Mouse (Mus musculus): ENCODE data around the gene Coro2b. TPM values are rescaled to one million over a fixed set of nuclear protein-coding genes. Genes with fewer than 3 reads are reported as not detected.

Gene Coro2b
- 100 to 1,000 TPM; 201 to 245 (median 216) TPM for total RNA-seq (2022)

- peak in 1 of 2 experiments; percentile 71 for DNase-seq (ENCODE audit: low spot score in 2 of 2)
These were observed at the start of gene Coro2b for GRCm38 (mm10) chr9:62536655-62537631. Gene Coro2b, minus strand, starts transcription at chr9:62537044.

- no peak for DNase-seq (ENCODE audit: low spot score in 2 of 2)
These were observed 40.7 kb upstream of the Coro2b start for GRCm38 (mm10) chr9:62577558-62577957.

- no peak for DNase-seq (ENCODE audit: low spot score in 2 of 2)
These were observed 32.3 kb upstream of the Coro2b start for GRCm38 (mm10) chr9:62569121-62569520.

DNA sequence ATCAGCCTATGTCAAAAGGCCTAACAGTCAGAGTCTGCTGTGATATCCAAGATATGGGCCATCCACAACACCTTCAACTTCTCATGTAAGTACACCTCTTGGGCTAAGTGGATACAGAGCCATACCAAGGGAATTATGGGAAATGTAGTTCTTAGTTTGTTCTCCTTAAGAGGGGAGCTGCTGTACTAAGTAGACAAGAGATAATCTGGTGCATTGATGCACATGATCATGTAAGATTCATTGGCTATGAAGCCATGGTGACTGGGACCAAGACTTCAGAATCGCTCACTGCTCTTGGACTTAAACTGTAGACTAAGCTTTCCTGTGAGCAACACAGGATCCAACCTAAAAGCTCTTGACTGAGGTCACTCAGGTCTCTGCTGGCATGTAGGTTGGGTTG is 31.0 kb upstream of the Coro2b start:
- DNase-seq (ENCODE audit: low spot score in 2 of 2): peak in 1 of 2 experiments; percentile 0

DNA sequence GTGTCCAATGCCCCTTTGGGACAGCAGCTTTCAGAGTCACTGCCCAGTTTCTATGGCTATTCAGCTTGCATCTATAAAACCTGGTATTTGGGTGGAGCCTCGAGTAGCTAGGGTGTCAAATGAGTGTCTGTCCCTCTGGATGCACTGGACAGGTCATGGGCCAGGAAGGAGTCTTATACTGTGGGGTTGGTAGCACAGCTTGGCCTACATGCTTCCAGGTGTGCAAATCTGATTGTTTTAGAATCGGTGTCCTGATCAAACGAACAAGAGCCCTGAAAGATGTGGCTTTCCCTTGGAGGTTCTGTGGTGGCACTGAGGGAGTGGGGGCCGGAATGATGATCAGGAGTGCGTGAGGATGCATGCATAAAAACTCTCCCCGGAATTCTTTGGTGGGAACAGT is 25.4 kb upstream of the Coro2b start:
- DNase-seq (ENCODE audit: low spot score in 2 of 2): peak in 1 of 2 experiments; percentile 1

DNA sequence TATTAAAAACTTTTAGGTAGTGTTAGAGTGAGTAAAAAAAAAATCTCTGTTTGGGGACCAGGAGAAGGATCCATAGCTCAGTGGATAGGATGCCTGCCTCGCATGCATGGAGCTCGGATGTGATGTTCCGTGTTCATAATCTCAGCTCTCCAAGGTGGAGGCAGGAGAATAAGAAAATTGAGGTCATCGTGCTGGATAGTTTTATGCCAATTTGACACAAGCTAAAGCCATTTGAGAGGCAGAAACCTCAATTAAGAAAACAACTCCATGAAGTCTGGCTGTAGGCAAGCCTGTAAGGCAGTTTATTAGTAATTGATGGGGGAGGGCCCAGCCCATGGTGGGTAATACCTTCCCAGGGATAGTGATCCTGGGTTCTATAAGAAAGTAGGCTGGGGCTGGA is 23.6 kb upstream of the Coro2b start:
- no peak for DNase-seq (ENCODE audit: low spot score in 2 of 2)

- DNase-seq (ENCODE audit: low spot score in 2 of 2): no peak
These were observed 23.2 kb upstream of the Coro2b start for GRCm38 (mm10) chr9:62560006-62560405.

- no peak for DNase-seq (ENCODE audit: low spot score in 2 of 2)
These were observed 22.6 kb upstream of the Coro2b start for GRCm38 (mm10) chr9:62559446-62559845.

DNA sequence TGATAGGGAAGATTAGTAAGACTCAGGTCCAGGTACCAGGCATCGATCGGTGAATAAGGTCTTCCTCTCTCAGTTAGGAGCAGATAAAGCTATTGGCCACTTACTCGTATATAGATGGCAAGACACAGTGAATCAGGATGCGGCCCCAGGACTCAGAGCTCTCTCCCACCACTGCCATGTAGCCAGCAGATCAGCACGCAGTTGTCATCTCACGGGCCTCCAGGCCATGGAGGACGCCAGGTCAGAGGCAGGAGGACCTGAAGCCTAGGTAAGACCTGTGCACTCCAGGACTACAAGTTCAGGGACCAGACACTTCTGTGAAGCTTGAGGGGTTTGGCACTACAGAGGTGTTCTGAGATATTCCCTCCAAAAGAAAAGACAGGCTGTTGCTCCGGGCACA is 21.2 kb upstream of the Coro2b start:
- DNase-seq (ENCODE audit: low spot score in 2 of 2): peak in 1 of 2 experiments; percentile 1

DNA sequence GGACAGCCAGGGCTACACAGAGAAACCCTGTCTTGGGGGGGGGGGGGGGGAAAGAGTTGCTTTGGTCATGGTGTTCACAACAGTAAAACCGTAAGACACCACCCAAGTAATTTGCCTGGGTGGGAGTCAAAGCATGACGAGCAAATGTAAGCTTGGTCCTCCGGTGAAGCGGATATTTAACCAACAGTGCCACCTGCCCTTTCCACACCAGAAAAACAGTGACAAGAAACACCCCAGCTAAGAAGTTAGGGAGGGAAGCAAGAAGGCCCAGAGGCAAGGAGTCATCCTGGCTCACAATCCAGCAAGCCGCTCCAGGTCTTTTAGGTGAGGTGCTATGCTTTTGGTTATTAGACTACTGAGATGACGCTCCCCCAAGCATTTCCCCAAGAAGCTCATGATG is 19.9 kb upstream of the Coro2b start:
- peak in 1 of 2 experiments; percentile 1 for DNase-seq (ENCODE audit: low spot score in 2 of 2)

GRCm38 (mm10) chr9:62555258-62555856 is 18.5 kb upstream of the Coro2b start:
- DNase-seq (ENCODE audit: low spot score in 2 of 2): no peak

- DNase-seq (ENCODE audit: low spot score in 2 of 2): peak; percentile 71 to 84
These were observed 17.8 kb upstream of the Coro2b start for GRCm38 (mm10) chr9:62554606-62555005.

DNA sequence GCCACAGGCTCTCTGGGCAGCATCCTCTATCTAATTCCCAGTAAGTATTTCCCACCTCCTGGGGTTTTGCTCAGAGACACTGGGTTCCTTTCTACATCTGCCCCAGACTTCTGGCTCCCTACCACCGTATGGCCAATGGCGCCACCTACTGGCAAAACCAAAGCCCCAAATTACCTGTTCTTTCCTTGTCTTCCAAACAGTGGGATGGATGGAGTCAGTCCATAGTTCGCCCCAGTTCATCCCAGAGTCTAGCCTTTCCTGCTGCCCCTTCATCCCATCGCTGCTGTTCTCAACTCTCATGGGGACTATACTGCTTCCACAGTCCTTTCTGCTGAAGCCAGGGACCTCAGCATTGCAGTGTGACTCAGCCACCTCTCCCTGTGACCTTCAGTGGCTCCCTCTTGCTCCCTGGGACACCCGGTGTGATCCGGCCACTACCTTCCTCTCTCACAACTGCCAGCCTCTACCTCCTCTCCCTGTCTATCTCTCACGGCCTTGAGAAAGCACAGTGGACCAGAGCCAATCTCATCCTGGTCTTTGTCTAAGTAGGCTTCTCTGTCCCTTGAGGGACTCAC is 16.6 kb upstream of the Coro2b start:
- peak in 1 of 2 experiments; percentile 85 for DNase-seq (ENCODE audit: low spot score in 2 of 2)

DNA sequence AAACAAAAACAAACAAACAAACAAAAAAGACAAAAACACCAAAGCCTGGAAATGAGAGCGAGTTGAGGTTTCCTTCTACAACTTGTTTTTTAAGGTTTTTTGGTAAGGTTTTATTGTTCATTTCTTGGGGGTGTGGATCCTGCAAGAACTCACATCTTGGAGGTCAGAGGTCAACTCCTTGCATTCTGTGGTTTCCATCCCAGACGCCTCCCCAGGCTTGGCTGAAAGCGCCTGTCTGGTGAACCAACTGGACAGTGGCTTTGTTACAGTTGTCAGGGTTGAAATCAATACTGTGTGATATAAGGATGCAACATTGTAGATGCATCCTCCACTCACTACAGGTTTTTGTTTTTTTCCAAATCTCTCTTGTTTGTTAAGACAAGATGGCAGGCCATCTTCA is 14.7 kb upstream of the Coro2b start:
- no peak for DNase-seq (ENCODE audit: low spot score in 2 of 2)

DNA sequence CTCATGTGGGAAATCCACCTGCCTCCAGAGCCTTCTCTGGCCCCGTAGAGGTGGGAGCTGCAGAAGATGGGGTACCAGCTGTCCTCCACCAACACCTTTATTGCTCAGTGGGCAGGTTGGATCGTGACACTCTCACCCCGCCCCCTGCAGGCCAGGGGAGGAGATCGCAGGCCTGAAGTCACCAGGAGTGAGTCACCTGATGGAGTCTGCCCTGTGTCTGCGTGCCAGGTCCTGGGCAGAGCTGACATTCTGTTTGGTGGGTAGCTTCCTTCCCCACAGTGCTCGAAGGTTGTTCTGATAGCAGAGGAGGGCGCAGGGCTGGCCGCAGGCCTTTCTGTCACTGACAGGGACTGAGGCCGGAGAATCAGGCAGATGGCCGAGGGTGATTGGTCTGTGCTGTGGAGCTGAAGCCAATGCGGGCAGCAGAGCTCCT is 13.8 kb upstream of the Coro2b start:
- no peak for DNase-seq (ENCODE audit: low spot score in 2 of 2)

DNA sequence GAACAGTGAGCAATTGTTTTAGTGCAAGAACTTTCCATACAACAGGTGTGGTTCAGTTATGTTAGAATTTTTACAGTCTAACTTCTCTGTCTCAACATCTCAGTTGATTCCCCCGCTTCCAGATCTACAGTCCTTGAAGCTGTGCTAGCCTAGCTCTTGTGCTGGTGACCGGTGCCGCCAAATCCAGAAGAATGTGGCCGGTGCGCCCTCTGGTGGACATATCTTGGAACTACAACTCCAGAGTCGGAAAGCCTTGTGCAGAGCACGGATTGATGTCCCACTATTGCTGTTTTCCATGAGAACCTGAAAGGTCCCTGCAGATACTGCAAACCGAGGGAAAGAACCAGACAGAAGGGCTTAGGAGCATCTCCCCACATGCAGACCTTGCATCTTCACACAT is 13.0 kb upstream of the Coro2b start:
- DNase-seq (ENCODE audit: low spot score in 2 of 2): peak; percentile 87 to 99

- no peak for DNase-seq (ENCODE audit: low spot score in 2 of 2)
These were observed 10.6 kb upstream of the Coro2b start for GRCm38 (mm10) chr9:62547476-62547875.

GRCm38 (mm10) chr9:62544856-62545255 is 8.0 kb upstream of the Coro2b start:
- no peak for DNase-seq (ENCODE audit: low spot score in 2 of 2)

DNA sequence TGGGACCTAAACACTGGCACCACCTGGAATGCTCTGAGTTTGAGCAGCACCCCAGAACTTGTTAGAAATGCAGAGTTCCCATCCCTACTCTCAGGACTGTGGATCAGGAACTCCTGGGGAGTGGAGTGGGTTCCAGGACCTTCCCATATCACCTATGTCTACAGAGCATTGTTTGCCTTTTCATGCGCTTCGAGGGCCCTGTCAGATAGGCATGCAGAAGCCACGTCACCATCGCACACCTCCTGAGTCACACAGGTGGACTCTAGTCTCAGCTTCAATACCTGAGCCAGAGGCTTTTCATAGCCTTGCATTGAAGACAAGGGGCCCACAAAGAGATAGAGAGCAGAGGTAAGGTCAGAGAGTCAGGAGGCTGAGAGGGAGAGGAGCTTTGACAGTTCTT is 7.0 kb upstream of the Coro2b start:
- no peak for DNase-seq (ENCODE audit: low spot score in 2 of 2)

GRCm38 (mm10) chr9:62541606-62542005 is 4.8 kb upstream of the Coro2b start:
- DNase-seq (ENCODE audit: low spot score in 2 of 2): no peak

DNA sequence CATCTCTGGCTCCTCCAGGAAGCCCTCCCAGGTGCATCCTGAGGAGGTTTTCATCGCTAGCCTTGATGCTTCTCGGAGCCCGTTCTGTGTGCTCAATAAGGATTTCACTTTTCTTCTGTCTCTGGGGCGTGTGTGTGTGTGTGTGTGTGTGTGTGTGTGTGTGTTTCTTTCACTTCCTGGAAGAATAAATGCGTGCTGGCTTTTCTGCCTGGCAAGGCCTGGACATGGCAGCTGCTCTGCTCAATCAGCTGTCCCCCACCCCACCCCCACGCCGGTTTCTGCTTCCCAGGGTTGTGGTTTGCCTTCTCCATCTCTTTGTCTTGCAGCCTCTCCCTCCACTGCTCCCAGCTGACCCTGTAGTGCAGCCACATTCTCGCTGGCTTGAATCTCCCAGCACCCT is 4.3 kb upstream of the Coro2b start:
- DNase-seq (ENCODE audit: low spot score in 2 of 2): no peak

DNA sequence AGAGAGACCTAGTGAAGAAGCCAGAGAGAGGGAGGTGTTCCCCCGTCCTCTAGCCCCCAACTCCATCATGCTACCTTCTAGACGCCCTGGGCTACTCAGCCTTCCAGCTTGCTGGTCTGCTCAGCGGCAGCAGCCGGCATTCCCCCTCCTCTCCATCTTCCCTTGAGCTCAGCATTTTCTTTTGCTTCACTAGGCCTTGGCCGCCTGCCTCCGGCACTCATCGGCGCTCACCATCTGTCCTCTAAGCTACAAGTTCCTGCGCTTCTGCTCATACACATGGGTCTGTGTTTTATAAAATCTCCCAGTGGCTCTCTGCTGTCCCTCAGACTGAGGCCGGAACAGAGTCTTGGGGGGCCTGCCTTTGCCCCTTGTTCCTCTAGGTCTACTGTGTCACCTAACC is 3.9 kb upstream of the Coro2b start:
- DNase-seq (ENCODE audit: low spot score in 2 of 2): peak; percentile 86 to 93

Measured in layer of hippocampus, adult 8-10 months (tissue).